Mouse (Mus musculus): Measurements from ENCODE around the gene Cntrob.

Cntrob gene
- long read RNA-seq, experiment 1, partial matches to known transcripts: 0 of 1 reads
- long read RNA-seq, experiment 1, other reads (novel, unspliced or antisense): 1 of 1 reads
- long read RNA-seq, experiment 2, partial matches to known transcripts: 0 of 1 reads
- long read RNA-seq, experiment 2, other reads (novel, unspliced or antisense): 1 of 1 reads

GRCm38 (mm10) chr11:69323667-69324111 lies at the start of gene Cntrob, which contains the start of gene Trappc1:
TSS of gene Cntrob (minus strand) at chr11:69323775.
TSS of gene Trappc1 (plus strand) at chr11:69323980.
- intact Hi-C loops (cut with DNase I): no loop called here

- intact Hi-C loops (cut with DNase I): loop anchor here (5.0 kb wide), 1 partner anchor 40 kb away; no protein-coding TSS in a partner anchor
Measured at GRCm38 (mm10) chr11:69372780-69373170, 49.2 kb upstream of the Cntrob start.

GRCm38 (mm10) chr11:69372056-69372779 lies 48.6 kb upstream of the Cntrob start:
- intact Hi-C loops (cut with DNase I): loop anchor here (5.0 kb wide), 1 partner anchor 40 kb away; no protein-coding TSS in a partner anchor

GRCm38 (mm10) chr11:69371601-69372000 lies 48.0 kb upstream of the Cntrob start:
- intact Hi-C loops (cut with DNase I): loop anchor here (5.0 kb wide), 1 partner anchor 39 kb away; no protein-coding TSS in a partner anchor

GRCm38 (mm10) chr11:69370817-69371215 lies 47.2 kb upstream of the Cntrob start:
- intact Hi-C loops (cut with DNase I): loop anchor here (5.0 kb wide), 1 partner anchor 39 kb away; no protein-coding TSS in a partner anchor

GRCm38 (mm10) chr11:69369990-69370816 lies 46.6 kb upstream of the Cntrob start:
- intact Hi-C loops (cut with DNase I): loop anchor here (5.0 kb wide), 1 partner anchor 38 kb away; no protein-coding TSS in a partner anchor

- intact Hi-C loops (cut with DNase I): no loop called here
Measured at GRCm38 (mm10) chr11:69369215-69369989, 45.8 kb upstream of the Cntrob start, which contains the start of gene Chd3. TSS of gene Chd3 (minus strand) at chr11:69369406.

GRCm38 (mm10) chr11:69368356-69369214 lies 45.0 kb upstream of the Cntrob start:
- intact Hi-C loops (cut with DNase I): no loop called here

GRCm38 (mm10) chr11:69367616-69368355 lies 44.2 kb upstream of the Cntrob start:
- intact Hi-C loops (cut with DNase I): no loop called here

GRCm38 (mm10) chr11:69366855-69367615 lies 43.5 kb upstream of the Cntrob start:
- intact Hi-C loops (cut with DNase I): no loop called here

GRCm38 (mm10) chr11:69366157-69366854 lies 42.7 kb upstream of the Cntrob start:
- intact Hi-C loops (cut with DNase I): no loop called here

- intact Hi-C loops (cut with DNase I): no loop called here
Measured at GRCm38 (mm10) chr11:69365722-69366121, 42.1 kb upstream of the Cntrob start.

GRCm38 (mm10) chr11:69364910-69365309 lies 41.3 kb upstream of the Cntrob start:
- intact Hi-C loops (cut with DNase I): no loop called here

- intact Hi-C loops (cut with DNase I): no loop called here
Measured at GRCm38 (mm10) chr11:69364376-69364775, 40.8 kb upstream of the Cntrob start.

- intact Hi-C loops (cut with DNase I): no loop called here
Measured at GRCm38 (mm10) chr11:69362479-69362878, 38.9 kb upstream of the Cntrob start.

- intact Hi-C loops (cut with DNase I): no loop called here
Measured at GRCm38 (mm10) chr11:69362021-69362420, 38.4 kb upstream of the Cntrob start.

- intact Hi-C loops (cut with DNase I): no loop called here
Measured at GRCm38 (mm10) chr11:69357690-69358089, 34.1 kb upstream of the Cntrob start.

GRCm38 (mm10) chr11:69356544-69356943 lies 33.0 kb upstream of the Cntrob start:
- intact Hi-C loops (cut with DNase I): no loop called here

All from adrenal gland (tissue).